Mouse (Mus musculus): ENCODE results near the gene Gdap1l1.

DNA sequence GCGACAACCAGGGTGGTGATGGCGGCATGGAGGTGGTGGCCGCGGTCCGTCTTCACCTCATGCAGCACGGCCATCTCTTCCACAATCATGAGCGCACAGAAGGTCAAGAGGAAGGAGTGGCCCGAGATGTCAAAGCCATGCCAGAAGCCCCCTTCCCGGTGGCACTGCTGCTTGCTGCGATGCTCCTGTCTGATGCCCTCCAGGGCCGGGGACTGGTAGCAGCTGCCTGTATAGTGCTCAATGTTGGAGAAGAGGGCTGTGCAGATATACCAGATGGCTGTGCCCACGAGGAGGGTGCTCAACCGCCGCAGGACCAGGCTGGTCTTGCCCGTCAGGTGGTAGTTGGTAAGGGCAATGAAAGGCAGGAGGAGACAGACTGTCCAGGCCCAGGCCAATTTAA is 31.4 kb downstream of the Gdap1l1 start:
- TF ChIP-seq POLR2A (IDR thresholded peaks at IDR 0.05; ENCODE audit: insufficient read length, low read depth), result no peak
- no peak for TF ChIP-seq TCF12 (IDR thresholded peaks at IDR 0.05; ENCODE audit: insufficient read depth, poor library complexity, severe bottlenecking)
- TF ChIP-seq POLR2AphosphoS2 (IDR thresholded peaks at IDR 0.05; ENCODE audit: insufficient read length, low read depth), result no peak

All from myocyte (in vitro differentiated cells).